Mouse (Mus musculus) adrenal gland, postnatal 10 days (tissue): Measurements from ENCODE around the gene Lipc. TPM values are rescaled to one million over a fixed set of nuclear protein-coding genes. Genes with fewer than 3 reads are reported as not detected.

ENCODE experiments used
- DNase-seq: peaks from one replicate; pipeline ENCODE4 v3.0.0; 2021; ENCODE audit warnings: mixed read lengths
- total RNA-seq, 2 experiments: library from RNA; stranded (reverse); gene quantifications; 2 replicates each; pipeline ENCODE4 v1.2.3; 2021

Gene Lipc
- total RNA-seq, 2 experiments from 2014 or later: 26.4 to 55.7 TPM

DNA sequence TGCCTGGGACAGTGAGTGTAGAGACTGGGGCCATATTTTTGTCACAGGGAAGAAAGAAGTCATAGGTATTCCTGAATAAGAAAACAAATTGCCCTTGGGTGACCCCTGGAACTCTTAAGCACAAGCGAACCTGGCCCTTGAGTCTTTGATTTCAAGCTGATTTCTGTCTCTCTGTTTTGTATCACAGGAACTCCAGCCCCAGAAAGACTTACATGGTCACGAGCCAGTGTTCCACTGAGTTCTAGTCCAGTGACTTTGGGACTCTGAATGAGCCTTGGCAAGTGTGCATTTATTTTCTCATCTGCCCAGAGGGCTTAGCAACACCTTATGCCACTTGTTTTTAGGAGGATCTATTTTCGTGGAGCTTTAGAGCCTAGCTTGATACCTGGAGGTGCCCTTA is 5.7 kb upstream of the Lipc start:
- no peak for DNase-seq

DNA sequence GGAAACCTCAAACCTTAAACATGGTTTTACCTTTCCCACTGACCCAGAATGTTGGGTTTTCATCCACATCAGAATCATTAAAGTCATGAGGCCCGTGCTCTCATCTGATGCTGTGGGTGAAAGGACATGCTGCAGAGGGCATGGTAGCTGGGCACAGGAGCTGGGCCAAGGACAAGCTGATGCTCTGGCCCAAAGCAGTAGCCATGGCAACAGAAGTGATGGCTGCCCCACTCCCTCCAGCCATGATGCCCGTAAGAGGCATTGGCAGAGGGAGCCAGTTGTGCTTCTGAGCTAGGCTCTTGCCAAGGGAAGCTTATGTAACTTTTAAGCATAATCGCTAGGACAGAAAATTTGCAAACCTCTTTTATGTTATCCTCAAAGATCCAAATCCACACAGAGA is 2.2 kb upstream of the Lipc start:
- no peak for DNase-seq

DNA sequence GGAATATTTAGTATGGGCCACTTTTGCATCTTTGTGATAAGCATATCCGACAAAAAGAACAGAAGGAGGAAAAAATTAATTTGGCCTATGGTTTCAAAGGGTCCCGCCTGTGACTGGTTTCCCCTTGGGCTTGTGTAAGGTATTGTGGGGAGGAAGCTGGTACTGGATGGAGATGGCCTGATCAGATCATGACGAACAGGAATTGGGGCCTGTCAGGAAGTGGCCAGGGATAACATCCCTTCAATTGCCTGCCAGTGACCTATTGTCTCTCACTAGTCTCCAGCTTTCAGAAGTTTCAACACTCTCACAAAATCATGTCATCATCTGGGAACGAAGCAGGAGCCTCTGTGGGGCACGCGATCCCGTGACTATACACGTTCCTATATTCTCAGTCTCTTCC is 2.7 kb downstream of the Lipc start:
- DNase-seq: no peak

DNA sequence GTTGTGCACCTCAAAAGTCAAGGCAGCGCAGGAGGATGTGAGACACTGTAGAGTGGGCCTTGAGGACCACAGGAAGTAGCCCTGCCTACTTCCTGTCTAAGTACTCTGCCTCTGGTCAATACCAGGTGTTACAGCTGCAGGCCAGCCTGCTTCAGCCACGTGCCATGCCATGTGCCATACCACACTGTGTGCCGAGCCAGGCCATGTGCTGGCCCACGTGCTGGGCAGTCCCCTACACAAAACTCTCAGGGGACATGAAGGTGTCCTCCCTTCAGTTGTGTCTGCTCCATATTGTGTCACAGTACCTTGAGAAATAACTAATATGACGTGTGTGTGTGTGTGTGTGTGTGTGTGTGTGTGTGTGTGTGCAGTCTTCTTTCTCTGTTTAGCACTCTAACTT is 4.7 kb downstream of the Lipc start:
- DNase-seq: no peak

DNA sequence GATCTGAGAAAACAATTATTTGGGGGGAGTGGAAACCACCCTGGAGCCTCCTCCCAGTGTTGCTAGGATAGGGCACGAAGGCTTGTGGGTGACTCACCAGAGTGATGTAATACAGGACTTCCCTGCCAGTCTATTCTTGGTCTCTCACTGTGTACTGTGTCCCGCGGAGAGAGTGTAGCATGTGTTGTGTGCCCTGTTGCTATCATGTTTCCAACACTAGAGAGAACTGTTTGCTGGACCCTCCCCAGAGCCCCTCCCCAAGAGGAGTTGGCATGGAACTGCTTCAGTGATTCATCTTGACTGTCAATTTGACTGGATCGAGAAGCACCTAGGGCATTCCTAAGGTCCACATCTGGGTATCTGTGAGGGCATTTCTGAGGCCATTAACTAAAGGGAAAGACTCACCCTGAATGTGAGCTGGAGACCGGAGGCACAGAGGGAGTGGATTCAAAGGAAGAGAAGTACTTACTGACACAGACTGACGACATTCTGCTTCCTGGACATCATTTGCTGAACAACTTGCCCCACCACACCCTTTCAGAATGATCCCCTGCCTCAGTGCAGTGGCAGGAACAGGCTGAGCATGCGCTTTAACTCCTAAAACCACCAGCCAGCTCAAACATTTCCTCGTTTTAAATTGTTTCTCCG is 9.2 kb downstream of the Lipc start:
- peak; percentile 23 for DNase-seq

DNA sequence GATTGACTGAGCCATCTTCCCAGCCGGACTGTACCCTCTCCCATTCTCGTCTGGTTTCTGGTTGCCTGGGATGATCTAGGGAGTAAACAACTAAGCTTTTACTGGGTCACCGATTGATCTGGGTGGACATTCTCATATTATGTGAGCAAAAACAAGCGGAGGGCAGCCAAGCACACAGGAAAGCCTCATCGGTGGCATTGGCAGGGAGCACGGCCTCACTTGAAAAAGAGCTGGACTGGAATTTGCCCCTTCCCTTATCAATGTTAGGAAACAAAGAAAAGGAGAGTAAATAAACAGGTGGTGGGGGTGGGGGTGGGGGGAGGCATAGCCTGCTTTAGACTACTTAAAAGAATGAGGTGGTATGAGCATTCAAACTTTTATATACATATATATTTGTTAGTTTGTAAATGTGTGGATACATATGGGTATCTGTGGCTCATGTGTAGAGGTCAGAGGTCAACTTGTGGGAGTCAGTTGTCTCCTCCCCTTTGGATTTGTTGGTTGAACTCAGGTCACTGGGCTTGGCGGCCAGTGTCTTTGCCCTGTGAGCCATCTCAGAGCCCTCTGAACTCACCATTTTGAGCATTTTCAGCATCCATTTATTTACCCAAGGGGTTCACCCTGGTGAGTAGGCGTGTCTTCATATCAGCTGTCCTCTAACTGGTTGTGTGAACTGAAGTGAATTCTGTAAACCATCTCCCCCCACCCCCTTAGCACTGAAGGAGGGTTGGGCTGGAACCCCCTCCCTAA is 12.1 kb downstream of the Lipc start:
- DNase-seq: no peak

DNA sequence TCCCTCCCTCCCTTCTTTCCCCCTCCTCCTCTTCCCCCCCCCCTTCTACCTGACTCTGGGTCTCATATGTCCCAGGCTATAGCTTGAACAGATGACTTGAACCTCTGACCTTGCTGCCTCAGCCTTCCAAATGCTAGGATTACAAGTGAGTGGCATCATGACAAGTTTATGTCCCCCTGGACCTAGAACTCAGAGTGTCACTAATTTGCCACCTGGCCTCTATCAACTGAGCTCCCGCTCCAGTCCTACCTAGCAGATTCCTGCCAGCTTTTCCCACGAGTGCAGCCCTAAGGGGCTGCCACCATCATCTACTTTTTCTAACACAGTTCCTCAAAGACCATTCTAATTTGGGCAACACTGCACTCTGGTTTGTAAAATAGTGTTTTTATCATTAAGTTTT is 13.2 kb downstream of the Lipc start:
- DNase-seq: no peak

DNA sequence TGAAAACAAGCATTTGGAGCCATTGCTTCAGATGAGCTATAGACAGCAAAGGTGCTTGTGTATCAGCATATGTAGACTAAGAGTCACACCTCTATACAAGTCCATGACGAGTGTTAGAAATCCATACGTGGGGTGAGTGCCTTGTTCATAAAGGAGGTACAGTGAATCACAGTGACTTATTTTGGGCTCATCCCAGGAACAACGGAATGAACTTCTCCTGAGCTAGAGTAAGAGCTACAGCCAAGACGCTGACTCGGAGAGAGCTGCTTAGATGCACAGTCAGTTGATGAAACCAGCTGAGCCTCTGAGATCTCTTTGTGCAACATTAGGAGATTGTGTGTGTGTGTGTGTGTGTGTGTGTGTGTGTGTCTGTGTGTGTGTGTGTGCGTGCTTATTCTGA is 13.9 kb downstream of the Lipc start:
- no peak for DNase-seq

DNA sequence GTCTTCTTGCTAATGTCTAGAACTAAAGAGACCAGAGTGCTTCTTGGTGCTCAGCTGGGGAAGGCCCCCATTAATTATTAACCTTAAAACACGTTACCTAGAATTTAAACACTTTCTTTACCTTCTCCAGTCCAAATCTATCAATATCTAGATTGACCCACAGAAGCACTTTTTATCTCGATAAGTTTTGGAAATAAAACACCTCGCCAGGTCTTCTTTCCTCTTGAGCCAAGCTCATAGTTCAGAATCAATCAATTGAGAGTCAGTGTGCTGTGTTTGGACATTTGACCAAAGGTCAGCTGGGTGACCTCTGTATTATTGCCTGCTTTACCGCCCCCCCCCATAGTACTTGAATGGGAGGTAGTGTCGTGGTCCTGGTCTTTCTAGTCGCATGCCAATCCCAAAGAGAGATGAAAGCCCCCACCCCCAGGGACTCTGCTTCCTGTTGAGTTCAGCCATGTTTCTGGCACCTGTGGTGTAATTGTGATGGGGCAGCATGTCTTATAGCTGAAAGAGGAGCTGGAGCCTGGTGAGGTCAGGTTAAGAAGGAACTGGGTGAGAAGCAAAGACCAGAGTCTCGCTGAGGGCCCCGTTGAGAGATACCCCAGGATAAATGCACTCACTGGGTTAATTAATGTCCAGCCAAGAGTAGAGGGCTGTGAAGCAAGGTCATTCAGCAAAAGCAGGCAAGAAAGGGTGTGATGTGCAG is 17.3 kb downstream of the Lipc start:
- DNase-seq: no peak

DNA sequence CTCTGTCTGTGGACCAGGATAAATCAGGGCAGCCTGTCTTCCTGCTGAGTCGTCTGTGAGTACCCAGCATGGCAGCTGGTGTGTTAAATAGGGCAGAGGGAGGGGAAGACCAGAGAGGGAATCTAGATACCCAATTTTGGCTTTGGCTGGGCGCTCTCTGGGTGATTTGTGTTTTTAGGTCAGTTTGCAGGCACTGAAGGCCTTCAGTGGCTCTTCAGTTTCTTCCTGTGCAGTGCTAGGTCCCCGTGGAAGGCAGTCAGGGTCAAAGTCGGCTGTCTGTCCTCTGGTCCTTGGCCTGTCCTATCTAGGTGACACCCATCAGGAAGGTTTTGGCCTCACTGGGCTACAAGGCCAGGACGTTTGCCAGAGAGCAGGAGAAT is 21.4 kb downstream of the Lipc start:
- DNase-seq: peak; percentile 50

DNA sequence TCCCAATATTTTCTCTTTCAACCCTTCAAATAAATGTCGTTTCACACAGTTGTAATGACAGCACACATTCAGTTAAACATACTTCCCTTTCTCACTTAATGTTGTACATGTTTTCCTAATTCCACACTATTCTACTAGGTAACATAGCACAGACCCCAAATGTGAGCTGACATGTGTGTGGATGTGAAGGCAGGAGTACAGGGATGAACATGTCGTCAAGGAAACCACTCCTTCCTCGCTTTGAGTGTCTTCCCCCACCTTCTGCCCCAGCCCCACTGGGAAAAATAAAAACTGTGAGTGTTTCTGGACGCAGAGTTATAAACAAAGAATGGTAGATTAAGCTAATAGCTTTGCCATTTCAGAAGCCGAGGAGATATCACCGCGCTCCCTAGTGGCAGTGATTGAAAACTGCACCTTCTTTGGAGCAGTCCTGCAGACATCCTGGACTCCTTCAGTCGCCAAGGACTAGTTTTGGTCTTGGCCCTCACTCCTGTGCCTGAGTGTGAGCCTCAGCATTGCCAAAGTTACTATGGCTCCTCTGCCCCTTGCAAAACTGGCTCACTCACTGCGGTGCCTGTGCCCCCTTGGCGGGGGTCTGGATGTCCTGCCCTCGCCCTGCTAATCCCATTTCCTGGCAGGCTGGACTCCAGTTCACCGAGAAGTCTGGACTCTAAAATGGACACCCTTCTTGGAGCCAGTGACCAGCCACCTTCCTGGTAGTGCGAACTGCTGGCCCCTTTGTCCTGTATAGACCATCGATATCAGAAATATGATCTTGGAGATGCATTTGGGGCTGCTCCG is 22.0 kb downstream of the Lipc start:
- DNase-seq: peak; percentile 66

DNA sequence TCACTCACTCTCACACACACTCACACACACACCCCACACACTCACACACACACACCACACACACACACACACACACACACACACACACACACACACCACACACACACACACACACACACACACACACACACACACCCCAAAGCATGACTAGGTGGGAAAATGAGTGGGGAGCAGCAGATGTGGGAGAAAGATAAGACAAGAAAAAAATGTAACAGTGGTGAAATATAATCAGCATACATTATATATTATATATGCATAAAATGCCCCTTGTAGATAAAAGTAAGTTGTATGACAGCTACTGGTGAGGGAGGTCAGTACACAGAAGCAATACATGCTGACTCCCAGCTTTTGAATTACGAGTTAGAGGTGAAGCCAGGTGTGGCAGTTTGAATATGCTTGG is 23.6 kb downstream of the Lipc start:
- no peak for DNase-seq

DNA sequence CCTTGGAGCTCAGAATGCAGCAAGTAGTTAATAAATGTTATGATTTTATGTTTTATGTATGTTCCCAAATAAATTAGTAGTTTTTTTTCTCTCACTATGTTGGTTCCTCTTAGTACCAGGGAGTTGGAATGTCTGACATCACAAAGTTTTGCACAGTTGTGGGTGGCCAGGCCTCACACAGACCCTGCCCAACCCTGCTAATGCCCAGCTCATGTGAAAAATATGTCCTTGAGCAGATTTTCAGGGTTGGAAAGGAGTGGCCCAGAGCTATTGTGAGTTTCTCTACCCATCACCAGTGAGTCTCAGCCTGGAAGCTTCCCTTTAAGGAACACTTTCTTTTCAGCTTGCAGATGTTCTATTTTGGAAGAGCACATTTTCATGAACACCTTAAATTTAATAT is 24.3 kb downstream of the Lipc start:
- no peak for DNase-seq

DNA sequence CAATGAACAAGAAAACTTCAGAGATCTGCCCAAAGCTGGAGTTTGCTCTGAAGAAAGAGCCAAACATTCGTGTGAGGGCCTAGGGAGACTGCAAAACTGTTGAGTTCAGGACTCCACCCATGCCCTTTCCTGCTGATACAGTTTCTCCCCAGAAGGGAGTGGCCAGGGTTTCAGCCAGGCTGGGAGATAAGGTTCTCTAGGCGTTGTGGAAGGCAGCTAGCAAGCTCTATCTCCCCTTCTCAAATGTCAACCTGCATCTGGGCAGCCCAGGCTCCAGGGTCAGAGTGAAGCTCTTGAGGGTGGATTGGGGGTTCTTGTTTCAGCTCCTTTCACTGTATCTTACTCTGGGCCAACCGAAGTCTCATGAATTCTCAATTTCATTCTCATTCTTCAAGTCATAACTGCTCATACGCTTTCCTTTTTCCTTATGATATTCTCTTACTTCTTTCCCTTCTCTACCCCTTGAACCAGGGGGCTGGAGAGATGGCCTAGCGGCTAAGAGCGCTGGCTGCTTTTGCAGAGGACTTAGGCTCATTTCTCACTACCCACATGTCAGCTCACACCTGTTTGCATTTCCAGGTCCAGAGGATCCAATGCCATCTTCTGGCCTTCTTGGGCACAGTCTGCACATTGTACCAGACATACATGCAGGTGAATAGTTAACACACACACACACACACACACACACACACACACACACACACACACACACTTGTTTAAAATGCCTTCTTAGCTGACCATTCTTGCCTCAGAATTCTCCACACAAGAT is 25.0 kb downstream of the Lipc start:
- DNase-seq: no peak

DNA sequence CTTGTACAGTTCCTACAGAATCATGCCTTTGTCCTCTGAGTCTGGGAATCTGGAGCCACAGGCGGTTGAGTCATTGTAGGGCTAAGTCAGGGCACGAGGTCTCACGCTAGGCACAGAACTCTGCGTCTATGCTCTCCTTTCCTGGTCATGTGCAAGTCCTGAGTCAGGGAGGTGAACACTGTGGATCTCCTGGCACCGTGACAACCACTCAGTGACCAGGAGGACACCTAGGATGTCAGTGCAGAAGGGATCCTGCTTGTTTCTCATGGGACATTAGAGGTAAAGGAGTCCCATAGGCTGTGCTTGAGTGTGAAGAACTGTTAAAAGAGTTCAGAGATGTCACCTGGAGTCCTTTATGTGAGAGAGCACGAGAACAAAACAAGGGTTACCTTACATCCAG is 26.8 kb downstream of the Lipc start:
- no peak for DNase-seq

DNA sequence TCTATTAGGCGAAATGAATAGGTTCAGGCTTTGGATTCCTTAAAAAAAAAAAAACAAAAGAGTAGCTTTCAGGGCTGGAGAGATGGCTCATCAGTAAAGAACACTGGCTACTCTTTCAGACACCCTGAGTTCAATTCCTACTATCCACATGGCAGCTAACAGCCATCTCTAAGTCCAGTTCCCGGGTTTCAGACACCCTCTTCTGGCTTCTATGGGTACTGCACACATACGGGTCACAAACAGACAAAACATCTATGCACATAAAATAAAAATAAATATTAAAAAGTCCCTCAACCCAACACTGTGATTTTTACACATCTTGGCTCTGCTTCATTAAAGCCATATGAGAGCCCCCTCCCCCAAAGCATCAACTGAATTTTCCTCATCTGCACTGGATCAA is 27.3 kb downstream of the Lipc start:
- DNase-seq: no peak

DNA sequence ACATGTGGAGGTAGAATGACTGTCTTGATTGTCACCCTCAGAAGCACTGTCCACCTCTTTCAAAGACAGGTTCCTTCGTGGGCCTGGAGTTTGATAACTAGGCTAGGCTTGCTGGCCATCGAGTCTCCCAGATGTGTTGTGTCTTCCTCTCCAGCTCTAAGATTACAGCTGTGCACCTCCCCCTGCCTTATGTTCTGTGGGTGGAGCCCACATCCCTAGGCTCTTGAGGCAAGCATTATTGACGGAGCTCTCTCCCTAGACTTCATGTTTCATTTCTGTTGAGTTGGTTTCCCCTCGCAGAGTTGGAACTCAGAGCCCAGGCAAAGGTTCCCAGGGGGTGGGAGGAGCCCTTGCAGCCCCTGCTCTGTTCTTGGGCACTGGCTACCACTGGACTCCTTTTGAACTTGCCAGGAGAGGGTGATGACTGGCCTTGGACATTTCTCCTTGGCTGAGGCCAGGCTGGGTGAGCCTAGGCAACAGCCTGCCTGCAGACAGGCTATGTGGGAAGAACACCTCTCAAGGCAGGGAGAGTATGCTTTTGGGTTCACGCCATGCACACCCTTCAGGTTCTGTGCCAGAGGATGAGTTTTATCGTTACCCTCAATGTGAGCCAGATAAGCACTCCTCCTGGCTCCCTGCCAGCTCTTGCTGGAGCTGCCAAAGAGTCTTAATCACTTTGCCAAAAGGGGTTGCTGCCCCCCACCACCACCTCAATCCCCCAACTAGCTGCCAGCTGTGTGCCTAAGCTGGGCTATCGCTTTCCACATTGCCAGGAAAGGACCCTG is 30.1 kb downstream of the Lipc start:
- DNase-seq: peak; percentile 52

DNA sequence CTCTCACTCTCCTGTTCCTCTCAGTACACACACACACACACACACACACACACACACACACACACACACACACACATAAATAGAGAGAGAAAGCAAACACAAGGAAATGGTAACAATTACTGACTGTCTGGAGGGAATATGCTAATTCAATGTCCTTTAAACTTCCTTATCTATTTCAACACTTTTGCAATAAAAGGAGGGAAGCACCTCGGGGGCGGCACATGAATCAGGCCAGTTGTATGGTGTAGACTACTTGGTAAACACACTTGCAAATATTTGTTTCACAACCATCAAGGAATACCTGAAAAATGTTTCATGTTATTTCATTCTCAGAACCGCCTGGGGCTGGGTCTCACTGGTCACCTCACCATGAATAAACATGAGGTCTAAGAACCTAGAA is 30.9 kb downstream of the Lipc start:
- DNase-seq: no peak

DNA sequence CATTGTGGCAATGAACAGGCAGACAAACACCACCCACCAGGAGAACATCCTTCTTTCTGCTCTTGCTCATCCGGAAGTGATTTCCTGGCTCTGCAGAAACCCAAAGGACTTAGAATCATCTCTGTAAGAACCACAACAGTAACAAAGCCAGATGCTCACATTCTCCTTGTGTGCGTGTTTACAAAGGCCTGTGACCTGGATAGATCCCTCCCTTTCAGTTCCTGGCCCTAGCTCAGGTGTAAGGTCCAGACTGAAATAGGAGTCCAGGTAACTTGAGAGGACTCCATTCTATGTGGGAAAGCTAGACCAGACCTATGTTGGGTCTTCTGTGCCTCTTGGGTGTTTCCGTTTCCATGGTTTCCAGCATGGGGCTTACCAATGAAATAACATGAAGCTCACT is 32.8 kb downstream of the Lipc start:
- no peak for DNase-seq

DNA sequence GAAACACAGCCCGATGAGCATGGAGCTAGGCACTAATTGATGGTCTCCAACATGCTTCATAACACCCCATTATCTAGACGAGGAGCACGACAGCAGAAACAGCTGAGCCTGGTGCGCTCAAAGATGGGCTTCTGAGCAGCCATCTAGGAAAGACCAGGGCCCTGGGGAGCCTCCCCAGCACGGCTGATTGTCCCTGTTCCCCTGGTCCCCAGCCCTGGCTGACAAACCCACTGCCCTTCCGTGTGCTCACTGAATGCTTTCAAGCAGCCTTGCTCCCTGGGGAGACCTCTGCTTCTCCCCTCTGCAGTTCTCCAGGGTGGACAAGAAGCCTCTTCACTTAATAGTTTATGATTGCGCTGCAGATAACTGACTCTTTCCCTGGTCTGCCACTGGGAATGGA is 35.5 kb downstream of the Lipc start:
- DNase-seq: no peak

DNA sequence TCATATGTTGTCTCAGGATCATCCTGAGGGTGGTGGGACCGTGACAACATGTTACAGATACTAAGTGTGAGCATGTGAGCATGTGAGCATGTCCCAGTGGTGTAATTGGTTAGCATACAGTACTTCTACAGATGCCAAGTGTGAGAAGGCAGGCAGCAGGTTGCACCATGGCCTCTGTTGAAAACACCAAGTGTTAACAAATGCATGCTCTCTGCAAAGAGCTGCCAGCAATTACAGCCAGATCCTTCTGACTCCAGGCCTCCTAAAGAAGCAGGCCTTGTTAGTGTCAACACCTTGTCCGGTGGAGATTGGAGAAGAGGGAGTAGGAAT is 36.7 kb downstream of the Lipc start:
- peak; percentile 30 for DNase-seq
